Mouse (Mus musculus): Measurements from ENCODE around the gene Ooep.
"Not testable (repeated sequence)": the region's sequence is repeated elsewhere in the genome, so short reads cannot be mapped to it uniquely, and the experiment has no call there.

- not testable (repeated sequence) for TF ChIP-seq MAX (IDR thresholded peaks at IDR 0.05); CTCF (IDR thresholded peaks at IDR 0.05; ENCODE audit: control insufficient read depth, insufficient read depth, insufficient read length)
Observed at GRCm38 (mm10) chr9:78348206-78349004, 30.1 kb downstream of the Ooep start.

All from C2C12 (cell line).